Mouse (Mus musculus) small intestine, adult 2 months (tissue): ENCODE results near the gene Tmem211.

ENCODE experiments used
- CTCF ChIP-seq: fragments of 200-500 bp; IDR thresholded peaks from 2 replicates; pipeline ENCODE4 v1.5.1; 2012; ENCODE audit warnings: low read depth, mild to moderate bottlenecking, control low read depth, inconsistent platforms, low read length, moderate library complexity, mixed read lengths; ENCODE audit not compliant: insufficient replicate concordance, insufficient read length; ENCODE audit errors: extremely low read depth
- POLR2A ChIP-seq: fragments of 200-500 bp; IDR thresholded peaks from 2 replicates; pipeline ENCODE4 v1.6.1; 2012; ENCODE audit warnings: low read depth, mild to moderate bottlenecking, control low read depth, inconsistent platforms, low read length, moderate library complexity

GRCm38 (mm10) chr5:113215610-113216011, 11.1 kb upstream of the Tmem211 start:
- no peak for TF ChIP-seq CTCF
- no peak; the same call in 1 of the 2 replicates for TF ChIP-seq POLR2A
